Mouse (Mus musculus): ENCODE measurements around the gene Robo4. TPM values are rescaled to one million over a fixed set of nuclear protein-coding genes. Genes with fewer than 3 reads are reported as not detected.

The Robo4 gene
- 9.2 and 11.2 TPM in 2 replicates for polyA plus RNA-seq (2015; fragmentation: Nextera tagmentation; extraction: Ambion mirVana)

DNA sequence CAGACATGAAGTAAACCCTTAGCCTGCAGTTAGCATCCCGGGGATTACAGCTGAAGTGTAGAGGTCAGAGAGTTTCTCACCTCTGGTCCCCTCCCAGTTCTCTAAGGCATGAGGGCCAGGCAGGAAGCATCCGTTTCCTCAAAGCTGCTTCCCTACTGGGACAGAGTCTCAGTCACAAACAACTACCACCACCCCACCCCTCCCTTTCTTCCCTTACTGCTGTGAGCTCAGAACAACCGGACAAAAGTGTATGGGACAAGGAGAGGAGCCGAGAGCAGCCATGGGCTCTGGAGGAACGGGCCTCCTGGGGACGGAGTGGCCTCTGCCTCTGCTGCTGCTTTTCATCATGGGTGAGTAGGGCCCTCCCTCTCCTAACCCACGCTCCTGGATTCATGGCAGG lies at the start of gene Robo4:
Gene Robo4 (plus strand): TSS at position 96 of the 400 bp plus-strand sequence.
- H3K9me3 ChIP-seq (replicated peaks; ENCODE audit: control insufficient read depth, low read length): no peaks in the 10 kb centered on the region
- peak within 1 kb of the TSS; percentile 45 for H3K4me3 ChIP-seq (ENCODE audit: low read length)
- H3K27ac ChIP-seq (ENCODE audit: low read length): peak within 1 kb of the TSS; percentile 74
- no peaks in the 10 kb centered on the region for H3K36me3 ChIP-seq (ENCODE audit: control insufficient read depth, insufficient read depth)
- H3K4me2 ChIP-seq (ENCODE audit: low read depth, low read length): peak within 1 kb of the TSS; percentile 39
- H3K9ac ChIP-seq (ENCODE audit: low read length): peak within 1 kb of the TSS; percentile 64
- H3K27me3 ChIP-seq (ENCODE audit: control insufficient read depth, insufficient read depth, low read length): no peaks in the 10 kb centered on the region; the same call in 1 of the 2 replicates
- 26% methylated on average over 7 of the region's 7 CpGs for WGBS
- H3K4me1 ChIP-seq (ENCODE audit: control insufficient read depth, insufficient read depth, low read length): no peaks in the 10 kb centered on the region
- ATAC-seq (replicated peaks; ENCODE audit: extremely low read depth, insufficient read depth, low FRiP score): peak; percentile 58

DNA sequence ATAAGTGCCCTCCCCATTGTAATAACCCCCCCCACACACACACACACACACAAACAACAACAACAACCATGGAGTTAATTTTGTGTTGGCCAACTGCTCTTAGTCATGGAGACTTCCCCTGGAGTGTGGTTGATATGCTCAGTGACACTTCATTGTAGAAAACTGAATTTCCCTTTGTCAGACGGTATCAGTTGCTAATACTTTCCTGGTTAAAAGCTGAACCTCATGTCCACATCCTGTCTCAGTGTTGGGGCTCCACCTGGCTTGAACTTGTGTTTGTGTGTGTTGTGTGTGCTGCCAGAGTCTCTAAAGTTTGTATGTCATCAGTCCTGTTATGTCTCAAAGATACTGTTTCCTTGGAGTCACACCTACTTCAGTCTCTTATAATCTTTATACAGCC lies 47.2 kb upstream of the Robo4 start:
- no peak for ATAC-seq (replicated peaks; ENCODE audit: extremely low read depth, insufficient read depth, low FRiP score)
- Histone ChIP-seq H3K4me3 (ENCODE audit: low read length) (no peak overlapping the region), H3K9me3 (replicated peaks; ENCODE audit: control insufficient read depth, low read length) (no peaks in the 10 kb centered on the region), H3K4me2 (ENCODE audit: low read depth, low read length) (no peak overlapping the region), H3K36me3 (ENCODE audit: control insufficient read depth, insufficient read depth) (no peaks in the 10 kb centered on the region), H3K27ac (ENCODE audit: low read length) (no peak overlapping the region), H3K4me1 (ENCODE audit: control insufficient read depth, insufficient read depth, low read length) (peaks cover under 1% of the 10 kb centered on the region; the same call in 1 of the 2 replicates), H3K9ac (ENCODE audit: low read length) (no peak overlapping the region), H3K27me3 (ENCODE audit: control insufficient read depth, insufficient read depth, low read length) (no peaks in the 10 kb centered on the region)
- 50% methylated on average over 1 of the region's 1 CpGs for WGBS

DNA sequence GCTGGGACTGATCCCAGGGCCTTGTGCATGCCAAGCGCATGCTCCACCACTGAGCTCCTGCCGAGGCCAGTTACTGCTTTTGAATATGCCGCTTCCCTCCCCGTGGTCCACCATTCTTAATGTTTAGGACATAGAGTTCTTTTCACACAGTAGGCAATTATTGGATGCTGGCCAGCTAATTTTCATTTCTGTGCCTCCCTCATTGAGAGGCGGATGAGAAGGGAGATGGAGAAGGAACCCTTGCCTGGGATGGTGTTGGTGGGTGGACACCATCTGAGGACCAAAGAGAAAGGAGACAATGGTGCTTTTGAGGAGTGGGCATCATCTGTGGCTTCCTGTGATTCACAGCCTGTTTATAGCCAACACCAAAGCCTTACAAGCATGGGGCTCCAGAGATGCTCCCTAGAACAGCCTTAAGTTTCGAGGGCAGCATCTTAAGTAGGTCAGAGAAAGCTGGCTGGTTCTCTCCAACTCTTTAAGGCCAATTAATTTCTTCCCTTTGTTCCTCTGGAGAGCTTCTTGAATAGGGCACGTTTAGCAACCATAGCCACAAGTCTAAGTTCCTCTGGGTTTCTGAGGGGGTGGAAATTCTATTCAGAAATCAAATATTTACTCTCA lies 42.9 kb upstream of the Robo4 start:
- 80% methylated on average over 7 of the region's 7 CpGs for WGBS
- no peak overlapping the region; the same call in 1 of the 2 replicates for H3K27ac ChIP-seq (ENCODE audit: low read length)
- no peak overlapping the region for H3K4me2 ChIP-seq (ENCODE audit: low read depth, low read length)
- H3K4me3 ChIP-seq (ENCODE audit: low read length): no peak overlapping the region
- H3K27me3 ChIP-seq (ENCODE audit: control insufficient read depth, insufficient read depth, low read length): no peaks in the 10 kb centered on the region
- no peak overlapping the region for H3K9ac ChIP-seq (ENCODE audit: low read length)
- ATAC-seq (replicated peaks; ENCODE audit: extremely low read depth, insufficient read depth, low FRiP score): no peak
- H3K4me1 ChIP-seq (ENCODE audit: control insufficient read depth, insufficient read depth, low read length): peaks cover 5% of the 10 kb centered on the region; the same call in 1 of the 2 replicates
- H3K9me3 ChIP-seq (replicated peaks; ENCODE audit: control insufficient read depth, low read length): no peaks in the 10 kb centered on the region
- no peaks in the 10 kb centered on the region for H3K36me3 ChIP-seq (ENCODE audit: control insufficient read depth, insufficient read depth)

DNA sequence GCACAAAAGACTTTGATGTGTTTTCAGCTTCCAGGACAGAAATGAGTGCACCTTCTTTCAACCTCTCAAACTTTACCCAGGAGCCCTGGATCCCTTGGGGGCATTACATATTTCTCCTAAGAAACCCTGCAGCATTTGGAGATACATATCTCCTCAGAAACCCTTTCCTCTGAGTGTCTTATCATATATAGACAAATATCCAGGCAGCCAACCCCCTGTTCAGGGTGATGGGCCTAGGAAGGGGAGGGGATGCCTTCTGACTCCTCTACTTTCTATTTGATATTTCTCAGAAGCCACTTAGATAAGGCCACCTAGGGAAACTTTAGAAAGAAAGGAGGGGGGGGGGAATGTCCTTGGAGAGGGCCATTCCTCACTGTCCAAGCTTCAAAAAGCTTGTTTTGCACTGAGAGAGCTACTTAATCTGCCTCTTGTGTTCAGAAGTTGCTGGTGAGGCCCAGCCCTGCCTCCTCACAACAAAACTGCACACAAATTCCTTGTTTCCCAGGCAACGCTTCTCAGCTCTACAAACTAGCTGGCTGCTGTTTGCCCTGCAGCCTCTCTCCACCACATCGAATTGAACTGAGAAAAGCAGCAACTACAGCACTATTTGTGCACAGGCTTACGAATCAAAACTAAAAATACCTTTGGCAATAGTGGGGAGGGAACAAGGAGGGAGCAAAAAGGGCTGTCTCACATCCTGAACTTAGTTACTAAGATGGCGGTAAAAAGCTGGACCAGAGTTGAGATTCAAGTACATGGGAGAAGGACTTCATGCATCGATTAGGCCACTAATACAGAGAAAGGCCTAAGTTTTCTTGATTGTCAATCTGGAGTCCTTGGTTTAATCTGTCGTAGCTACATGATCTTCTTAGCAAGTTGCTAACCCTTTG lies 42.1 kb upstream of the Robo4 start:
- 53% methylated on average over 6 of the region's 6 CpGs for WGBS
- no peaks in the 10 kb centered on the region for H3K9me3 ChIP-seq (replicated peaks; ENCODE audit: control insufficient read depth, low read length)
- H3K27me3 ChIP-seq (ENCODE audit: control insufficient read depth, insufficient read depth, low read length): no peaks in the 10 kb centered on the region
- H3K36me3 ChIP-seq (ENCODE audit: control insufficient read depth, insufficient read depth): no peaks in the 10 kb centered on the region
- H3K4me1 ChIP-seq (ENCODE audit: control insufficient read depth, insufficient read depth, low read length): peaks cover 5% of the 10 kb centered on the region; the same call in 1 of the 2 replicates
- H3K9ac ChIP-seq (ENCODE audit: low read length): no peak overlapping the region
- H3K27ac ChIP-seq (ENCODE audit: low read length): no peak overlapping the region; the same call in 1 of the 2 replicates
- H3K4me3 ChIP-seq (ENCODE audit: low read length): no peak overlapping the region
- ATAC-seq (replicated peaks; ENCODE audit: extremely low read depth, insufficient read depth, low FRiP score): no peak
- H3K4me2 ChIP-seq (ENCODE audit: low read depth, low read length): no peak overlapping the region

DNA sequence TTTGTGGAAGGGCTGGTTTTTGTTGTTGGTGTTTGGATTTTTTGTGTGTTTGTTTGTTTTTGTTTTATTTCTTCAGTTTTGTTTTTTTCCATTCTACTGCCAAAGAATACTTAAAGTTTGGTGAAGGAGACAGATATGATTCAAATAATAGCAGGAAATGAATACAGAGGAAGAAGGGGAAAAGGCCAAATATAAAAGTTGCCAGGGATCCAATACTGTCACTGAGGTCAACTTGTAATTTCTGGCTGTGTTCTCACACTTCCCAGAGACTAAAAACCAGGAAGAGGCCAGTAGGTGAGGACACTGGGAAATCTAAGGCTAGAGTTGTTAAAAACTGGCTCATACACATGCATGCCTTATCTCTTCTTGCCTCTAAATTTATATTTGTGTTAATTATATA lies 39.6 kb upstream of the Robo4 start:
- H3K27me3 ChIP-seq (ENCODE audit: control insufficient read depth, insufficient read depth, low read length): no peaks in the 10 kb centered on the region
- H3K27ac ChIP-seq (ENCODE audit: low read length): no peak overlapping the region
- no peak for ATAC-seq (replicated peaks; ENCODE audit: extremely low read depth, insufficient read depth, low FRiP score)
- no peaks in the 10 kb centered on the region for H3K9me3 ChIP-seq (replicated peaks; ENCODE audit: control insufficient read depth, low read length)
- no peak overlapping the region for H3K4me3 ChIP-seq (ENCODE audit: low read length)
- no peak overlapping the region for H3K4me2 ChIP-seq (ENCODE audit: low read depth, low read length)
- no peaks in the 10 kb centered on the region for H3K36me3 ChIP-seq (ENCODE audit: control insufficient read depth, insufficient read depth)
- peaks cover 5% of the 10 kb centered on the region; the same call in 1 of the 2 replicates for H3K4me1 ChIP-seq (ENCODE audit: control insufficient read depth, insufficient read depth, low read length)
- no peak overlapping the region for H3K9ac ChIP-seq (ENCODE audit: low read length)

DNA sequence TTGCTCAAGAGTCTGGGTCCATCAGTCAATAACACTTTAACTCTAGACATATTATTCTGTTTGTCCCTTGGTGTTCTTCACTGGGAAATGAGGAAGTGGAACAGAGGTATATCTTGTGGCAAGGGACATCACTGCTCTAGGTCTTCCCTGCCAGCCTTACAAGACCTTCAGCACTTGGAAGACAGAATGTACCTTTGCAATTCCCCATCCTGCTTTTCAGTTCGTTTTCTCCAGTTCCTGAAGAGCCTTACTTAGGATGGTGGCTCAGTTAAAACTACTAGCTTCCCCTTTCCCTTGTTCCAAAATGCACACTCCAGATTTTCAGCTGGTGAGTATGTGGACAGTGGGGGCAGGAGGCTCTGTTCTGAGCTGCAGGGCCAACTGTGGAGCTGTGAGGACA lies 38.8 kb upstream of the Robo4 start:
- WGBS: 52% methylated on average over 1 of the region's 1 CpGs
- H3K4me1 ChIP-seq (ENCODE audit: control insufficient read depth, insufficient read depth, low read length): peaks cover 5% of the 10 kb centered on the region; the same call in 1 of the 2 replicates
- no peak overlapping the region for H3K27ac ChIP-seq (ENCODE audit: low read length)
- no peaks in the 10 kb centered on the region for H3K9me3 ChIP-seq (replicated peaks; ENCODE audit: control insufficient read depth, low read length)
- H3K9ac ChIP-seq (ENCODE audit: low read length): no peak overlapping the region
- no peak for ATAC-seq (replicated peaks; ENCODE audit: extremely low read depth, insufficient read depth, low FRiP score)
- H3K4me2 ChIP-seq (ENCODE audit: low read depth, low read length): no peak overlapping the region
- H3K27me3 ChIP-seq (ENCODE audit: control insufficient read depth, insufficient read depth, low read length): no peaks in the 10 kb centered on the region
- H3K36me3 ChIP-seq (ENCODE audit: control insufficient read depth, insufficient read depth): no peaks in the 10 kb centered on the region
- H3K4me3 ChIP-seq (ENCODE audit: low read length): no peak overlapping the region

DNA sequence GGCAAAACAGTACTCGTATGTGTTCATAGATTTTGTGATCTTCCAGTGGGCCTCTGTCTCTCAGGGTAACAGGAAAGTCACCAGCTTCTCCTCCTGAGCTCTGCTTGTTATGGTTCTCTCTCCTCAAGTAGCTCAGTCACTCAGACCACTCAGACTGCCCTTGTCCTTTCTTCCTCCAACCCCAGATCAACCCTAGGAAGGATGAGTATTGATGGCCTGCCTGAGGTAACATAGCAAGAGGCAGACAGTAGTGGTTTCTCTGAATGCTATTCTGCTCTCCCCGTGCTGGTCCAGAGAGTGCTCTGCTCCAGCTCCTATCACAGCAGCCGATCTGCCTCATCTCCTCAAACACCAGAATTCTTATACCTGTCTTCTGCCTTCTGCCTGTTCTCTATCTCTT lies 38.1 kb upstream of the Robo4 start:
- no peak overlapping the region for H3K4me3 ChIP-seq (ENCODE audit: low read length)
- H3K27ac ChIP-seq (ENCODE audit: low read length): no peak overlapping the region
- WGBS: 65% methylated on average over 3 of the region's 3 CpGs
- no peak overlapping the region for H3K4me2 ChIP-seq (ENCODE audit: low read depth, low read length)
- H3K4me1 ChIP-seq (ENCODE audit: control insufficient read depth, insufficient read depth, low read length): peaks cover 5% of the 10 kb centered on the region; the same call in 1 of the 2 replicates
- H3K27me3 ChIP-seq (ENCODE audit: control insufficient read depth, insufficient read depth, low read length): no peaks in the 10 kb centered on the region
- H3K9ac ChIP-seq (ENCODE audit: low read length): no peak overlapping the region
- ATAC-seq (replicated peaks; ENCODE audit: extremely low read depth, insufficient read depth, low FRiP score): no peak
- H3K36me3 ChIP-seq (ENCODE audit: control insufficient read depth, insufficient read depth): no peaks in the 10 kb centered on the region
- no peaks in the 10 kb centered on the region for H3K9me3 ChIP-seq (replicated peaks; ENCODE audit: control insufficient read depth, low read length)

DNA sequence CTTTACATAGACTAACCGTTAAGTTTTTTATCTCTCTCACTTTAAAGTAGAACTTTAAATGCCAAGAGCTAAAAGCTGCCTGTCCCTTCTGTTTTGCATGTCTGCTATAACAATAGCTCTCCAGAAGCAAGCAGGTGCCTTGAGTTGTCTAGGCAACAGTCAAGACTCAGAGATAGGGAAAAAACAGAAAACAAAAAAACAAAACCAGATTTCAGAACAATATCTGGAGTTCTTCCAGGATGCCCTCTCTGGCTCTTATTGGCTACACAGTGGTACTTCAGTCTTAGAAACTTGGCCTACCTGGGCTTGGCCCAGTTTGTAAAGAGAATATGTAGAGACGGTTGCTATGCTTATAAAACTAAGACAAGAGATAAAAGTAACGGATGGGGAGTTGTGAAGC lies 37.3 kb upstream of the Robo4 start:
- no peak overlapping the region for H3K27ac ChIP-seq (ENCODE audit: low read length)
- H3K9ac ChIP-seq (ENCODE audit: low read length): no peak overlapping the region
- 66% methylated on average over 3 of the region's 3 CpGs for WGBS
- ATAC-seq (replicated peaks; ENCODE audit: extremely low read depth, insufficient read depth, low FRiP score): no peak
- peaks cover 5% of the 10 kb centered on the region; the same call in 1 of the 2 replicates for H3K4me1 ChIP-seq (ENCODE audit: control insufficient read depth, insufficient read depth, low read length)
- no peaks in the 10 kb centered on the region for H3K27me3 ChIP-seq (ENCODE audit: control insufficient read depth, insufficient read depth, low read length)
- no peaks in the 10 kb centered on the region for H3K36me3 ChIP-seq (ENCODE audit: control insufficient read depth, insufficient read depth)
- no peaks in the 10 kb centered on the region for H3K9me3 ChIP-seq (replicated peaks; ENCODE audit: control insufficient read depth, low read length)
- no peak overlapping the region for H3K4me3 ChIP-seq (ENCODE audit: low read length)
- no peak overlapping the region for H3K4me2 ChIP-seq (ENCODE audit: low read depth, low read length)

DNA sequence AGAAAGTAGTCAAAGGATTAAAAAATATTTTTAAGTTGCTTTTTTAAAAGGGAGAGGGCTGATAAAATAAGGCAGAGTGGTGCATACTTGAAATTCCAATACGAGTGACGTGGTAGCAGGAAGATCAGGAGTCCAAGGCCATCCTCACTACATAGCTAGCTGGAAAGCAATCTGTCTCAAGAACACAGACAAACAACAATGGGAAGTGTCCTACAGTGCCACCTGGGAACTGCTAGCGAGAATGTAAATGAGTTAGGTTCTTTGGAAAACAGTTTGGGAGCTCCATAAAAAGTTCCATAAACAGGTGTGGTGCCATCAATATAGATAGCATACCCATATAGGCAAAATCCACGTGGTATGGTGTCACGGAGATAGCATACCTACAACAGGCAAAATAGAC lies 36.0 kb upstream of the Robo4 start:
- Histone ChIP-seq H3K36me3 (ENCODE audit: control insufficient read depth, insufficient read depth) (no peaks in the 10 kb centered on the region), H3K4me2 (ENCODE audit: low read depth, low read length) (no peak overlapping the region), H3K4me3 (ENCODE audit: low read length) (no peak overlapping the region), H3K9me3 (replicated peaks; ENCODE audit: control insufficient read depth, low read length) (no peaks in the 10 kb centered on the region), H3K4me1 (ENCODE audit: control insufficient read depth, insufficient read depth, low read length) (no peaks in the 10 kb centered on the region), H3K27me3 (ENCODE audit: control insufficient read depth, insufficient read depth, low read length) (no peaks in the 10 kb centered on the region), H3K27ac (ENCODE audit: low read length) (no peak overlapping the region; the same call in 1 of the 2 replicates), H3K9ac (ENCODE audit: low read length) (no peak overlapping the region)
- WGBS: 52% methylated on average over 5 of the region's 5 CpGs
- ATAC-seq (replicated peaks; ENCODE audit: extremely low read depth, insufficient read depth, low FRiP score): no peak
